Mouse (Mus musculus): ENCODE data around the gene Sord.

- no peak for TF ChIP-seq CTCF (IDR thresholded peaks at IDR 0.05; ENCODE audit: low read depth)
- TF ChIP-seq EP300 (IDR thresholded peaks at IDR 0.05; ENCODE audit: low read depth) = 0 out of 2 replicates have a peak, but pooled peaks have one; percentile 10
Observed at GRCm38 (mm10) chr2:122237891-122238470, 3.4 kb downstream of the Sord start.
